Mouse (Mus musculus): ENCODE data around the gene Abcc4. TPM values are rescaled to one million over a fixed set of nuclear protein-coding genes. Genes with fewer than 3 reads are reported as not detected.
"Not testable (repeated sequence)": the region's sequence is repeated elsewhere in the genome, so short reads cannot be mapped to it uniquely, and the experiment has no call there.

Abcc4 gene
- polyA plus RNA-seq, 1 experiment = 6.8 TPM

DNA sequence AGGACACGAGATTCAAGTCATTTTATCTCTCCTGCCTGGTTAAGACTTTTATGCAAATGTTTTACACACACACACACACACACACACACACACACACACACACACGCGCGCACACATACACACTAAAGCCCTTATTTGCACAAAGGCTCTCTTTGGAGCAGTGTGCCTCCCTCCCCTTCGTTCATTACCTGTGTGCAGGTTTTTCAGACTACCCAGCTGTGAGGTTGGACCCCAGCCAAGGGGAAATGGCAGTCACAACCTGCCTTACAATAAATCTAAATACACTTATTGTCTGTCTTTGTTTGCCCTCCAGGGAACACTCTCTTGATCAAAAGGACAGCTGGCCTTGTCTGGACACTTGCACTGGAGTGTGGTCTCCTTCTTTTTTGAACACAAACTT lies 17.4 kb downstream of the Abcc4 start:
- H3K27ac ChIP-seq (ENCODE audit: insufficient read depth, low read length) = no peak overlapping the region
- H3K4me3 ChIP-seq (ENCODE audit: insufficient read depth, low read length) = no peak overlapping the region
- no peaks in the 10 kb centered on the region for H3K4me1 ChIP-seq (ENCODE audit: control insufficient read depth, insufficient read depth, low read length)
- TF ChIP-seq POLR2A (IDR thresholded peaks at IDR 0.05; ENCODE audit: extremely low read depth, insufficient read depth, low read length) (no peak), CTCF (IDR thresholded peaks at IDR 0.05; ENCODE audit: extremely low read depth, insufficient read depth, low read length) (no peak)

DNA sequence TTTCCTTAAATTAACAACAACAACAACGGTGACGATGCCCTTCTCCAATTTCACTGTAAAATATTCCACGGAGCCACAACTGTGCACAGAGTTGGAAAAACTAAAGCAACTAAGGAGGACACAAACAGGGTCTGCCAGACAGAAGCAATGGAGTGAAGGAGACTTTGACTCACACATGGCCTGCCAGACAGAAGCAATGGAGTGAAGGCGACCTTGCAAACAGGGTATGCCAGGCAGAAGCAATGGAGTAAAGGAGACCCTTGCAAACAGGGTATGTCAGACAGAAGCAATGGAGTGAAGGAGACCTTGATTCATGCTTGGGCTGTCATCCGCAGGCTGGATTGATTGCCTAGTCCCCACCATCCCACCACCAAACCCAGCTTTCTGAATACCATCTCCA lies 19.2 kb downstream of the Abcc4 start:
- Histone ChIP-seq H3K4me1 (ENCODE audit: control insufficient read depth, insufficient read depth, low read length) (no peaks in the 10 kb centered on the region), H3K4me3 (ENCODE audit: insufficient read depth, low read length) (no peak overlapping the region), H3K27ac (ENCODE audit: insufficient read depth, low read length) (no peak overlapping the region)
- no peak for TF ChIP-seq POLR2A (IDR thresholded peaks at IDR 0.05; ENCODE audit: extremely low read depth, insufficient read depth, low read length)
- TF ChIP-seq CTCF (IDR thresholded peaks at IDR 0.05; ENCODE audit: extremely low read depth, insufficient read depth, low read length) = no peak

DNA sequence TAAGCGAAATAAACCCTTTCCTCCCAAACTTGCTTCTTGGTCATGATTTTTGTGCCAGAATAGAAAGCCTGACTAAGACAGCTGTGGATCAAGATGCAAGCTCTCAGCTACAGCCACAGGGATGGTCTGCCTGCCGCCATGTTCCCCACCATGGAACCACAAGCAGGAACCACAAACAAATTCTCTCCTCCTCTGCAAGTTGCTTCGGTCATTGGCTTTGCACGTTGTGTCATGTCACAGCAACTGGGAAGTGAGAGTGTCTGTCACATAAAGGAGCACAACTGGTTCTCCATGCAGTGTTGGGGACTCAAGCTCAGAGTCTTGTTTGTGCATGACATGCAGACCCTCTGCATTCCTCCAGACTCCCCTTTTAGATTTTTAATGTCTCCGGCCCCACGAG lies 20.4 kb downstream of the Abcc4 start:
- Histone ChIP-seq H3K27ac (ENCODE audit: insufficient read depth, low read length) (no peak overlapping the region), H3K4me1 (ENCODE audit: control insufficient read depth, insufficient read depth, low read length) (no peaks in the 10 kb centered on the region), H3K4me3 (ENCODE audit: insufficient read depth, low read length) (no peak overlapping the region)
- no peak for TF ChIP-seq POLR2A (IDR thresholded peaks at IDR 0.05; ENCODE audit: extremely low read depth, insufficient read depth, low read length)
- no peak for TF ChIP-seq CTCF (IDR thresholded peaks at IDR 0.05; ENCODE audit: extremely low read depth, insufficient read depth, low read length)

DNA sequence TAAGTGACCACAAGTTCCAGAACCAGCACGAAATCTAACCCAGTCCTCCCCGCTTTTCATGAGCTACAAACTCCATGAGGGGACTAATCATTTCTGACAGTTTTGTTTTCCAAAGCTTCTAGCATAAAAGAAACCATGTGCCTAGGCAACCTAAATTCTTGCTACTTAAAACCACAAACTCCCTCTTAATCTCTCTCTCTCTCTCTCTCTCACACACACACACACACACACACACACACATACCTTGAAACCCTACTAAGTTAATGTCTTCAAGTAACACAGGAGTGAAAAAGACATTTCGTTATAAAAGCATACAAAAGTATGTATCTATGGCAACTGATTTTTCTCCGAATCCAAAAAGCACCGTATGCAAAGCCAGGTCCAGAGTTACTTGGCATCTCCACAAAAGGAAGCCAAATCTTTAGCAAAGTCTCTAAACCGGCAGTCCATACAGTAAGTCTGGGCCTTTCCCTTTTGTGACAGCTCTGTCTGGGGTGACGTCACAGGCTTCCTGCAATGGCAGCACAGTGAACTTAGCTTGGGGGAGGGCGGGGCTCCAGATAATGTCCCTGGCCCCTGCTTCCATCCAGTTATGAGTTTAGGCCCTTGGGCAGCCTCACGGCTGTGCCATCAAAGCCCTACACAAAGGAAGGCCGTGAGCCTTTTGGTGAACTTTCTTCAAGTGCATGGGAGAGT lies 23.5 kb downstream of the Abcc4 start:
- no peaks in the 10 kb centered on the region for H3K4me1 ChIP-seq (ENCODE audit: control insufficient read depth, insufficient read depth, low read length)
- no peak for TF ChIP-seq POLR2A (IDR thresholded peaks at IDR 0.05; ENCODE audit: extremely low read depth, insufficient read depth, low read length)
- no peak for TF ChIP-seq CTCF (IDR thresholded peaks at IDR 0.05; ENCODE audit: extremely low read depth, insufficient read depth, low read length)
- no peak overlapping the region for H3K27ac ChIP-seq (ENCODE audit: insufficient read depth, low read length)
- no peak overlapping the region for H3K4me3 ChIP-seq (ENCODE audit: insufficient read depth, low read length)

DNA sequence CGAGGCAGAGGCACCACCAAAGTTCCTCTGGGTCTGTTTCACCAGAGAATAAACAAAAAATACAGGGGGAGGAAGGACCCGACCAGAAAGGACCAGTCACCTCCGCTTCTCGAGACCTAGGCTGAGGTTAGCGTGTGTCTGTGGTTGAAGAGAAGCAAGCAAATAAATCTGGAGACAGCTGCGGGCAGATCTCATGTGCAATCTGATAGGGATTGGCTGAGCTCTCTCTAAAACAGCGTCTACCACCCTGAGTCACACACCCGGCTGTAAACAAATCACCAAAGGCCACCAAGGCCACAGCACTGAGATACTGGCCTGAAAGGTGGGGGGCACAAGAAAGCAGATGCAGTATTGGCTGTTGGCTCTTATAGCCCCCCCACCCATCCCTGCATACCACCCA lies 24.9 kb downstream of the Abcc4 start:
- H3K4me1 ChIP-seq (ENCODE audit: control insufficient read depth, insufficient read depth, low read length) = no peaks in the 10 kb centered on the region
- H3K4me3 ChIP-seq (ENCODE audit: insufficient read depth, low read length) = no peak overlapping the region
- H3K27ac ChIP-seq (ENCODE audit: insufficient read depth, low read length) = no peak overlapping the region
- TF ChIP-seq POLR2A (IDR thresholded peaks at IDR 0.05; ENCODE audit: extremely low read depth, insufficient read depth, low read length) (no peak), CTCF (IDR thresholded peaks at IDR 0.05; ENCODE audit: extremely low read depth, insufficient read depth, low read length) (no peak)

DNA sequence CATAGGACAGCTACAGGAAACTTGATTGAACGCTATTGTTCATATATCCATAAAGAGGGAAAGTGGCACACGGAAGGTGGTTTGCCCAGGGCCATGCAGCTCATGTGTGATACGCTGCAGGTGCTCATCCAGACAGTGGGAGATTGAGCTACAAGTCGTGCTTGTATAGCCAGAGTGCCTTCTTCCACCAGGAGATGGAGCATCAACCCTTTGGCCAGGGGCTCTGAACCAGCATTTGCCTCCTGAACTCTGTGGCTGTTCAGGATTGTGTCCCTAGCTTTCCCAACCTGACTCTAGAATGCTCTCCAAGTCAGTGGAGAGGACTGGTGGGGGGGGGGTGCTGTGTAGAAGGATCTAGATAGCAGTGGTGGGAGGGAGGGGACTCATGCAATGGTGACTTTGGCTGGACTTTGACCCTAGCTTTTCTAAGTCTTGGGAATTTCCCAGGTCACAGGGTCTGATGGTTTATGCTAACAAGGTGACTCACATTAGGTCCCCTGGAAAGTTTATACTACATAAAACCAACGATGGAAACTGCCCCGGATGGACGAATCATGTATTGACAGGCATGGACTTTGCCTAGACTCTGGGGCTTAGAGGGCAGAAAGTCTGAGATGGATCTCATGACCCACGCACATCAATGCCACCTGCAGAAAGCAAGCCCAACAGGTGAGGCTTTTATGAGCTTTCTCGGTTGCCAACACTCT lies 27.6 kb downstream of the Abcc4 start:
- no peak overlapping the region for H3K27ac ChIP-seq (ENCODE audit: insufficient read depth, low read length)
- TF ChIP-seq CTCF (IDR thresholded peaks at IDR 0.05; ENCODE audit: extremely low read depth, insufficient read depth, low read length) (no peak), POLR2A (IDR thresholded peaks at IDR 0.05; ENCODE audit: extremely low read depth, insufficient read depth, low read length) (no peak)
- no peaks in the 10 kb centered on the region for H3K4me1 ChIP-seq (ENCODE audit: control insufficient read depth, insufficient read depth, low read length)
- H3K4me3 ChIP-seq (ENCODE audit: insufficient read depth, low read length) = no peak overlapping the region

DNA sequence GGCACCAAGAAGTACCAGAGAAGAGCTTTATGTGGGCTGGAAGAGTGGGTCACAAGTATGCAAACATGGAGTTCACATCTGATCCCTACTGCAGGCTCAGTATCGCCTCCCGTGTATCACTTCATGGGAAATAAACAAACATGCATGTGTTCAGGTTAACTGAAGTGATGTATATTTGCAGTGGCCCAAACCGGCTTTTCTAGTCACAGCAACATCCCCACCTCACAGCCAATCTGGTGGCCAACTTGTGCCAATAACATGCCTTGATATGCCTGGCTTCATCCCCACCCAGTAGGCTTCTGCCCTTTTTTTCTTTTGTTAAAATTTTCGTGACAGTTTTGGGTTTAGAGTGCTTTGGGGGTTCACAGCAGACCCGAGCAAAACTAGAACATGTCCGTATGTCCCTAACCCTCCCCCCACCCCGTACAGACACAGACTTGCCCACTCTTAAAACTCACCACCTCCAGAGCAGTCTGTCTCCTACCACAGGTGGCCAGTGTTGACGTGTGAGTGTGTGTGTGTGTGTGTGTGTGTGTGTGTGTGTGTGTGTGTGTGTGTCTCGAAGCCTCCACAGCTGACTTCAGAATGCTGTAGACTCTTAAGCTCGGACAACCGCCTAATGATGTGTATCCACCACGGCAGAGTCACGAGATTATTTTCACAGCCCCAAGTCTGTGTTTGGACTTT lies 29.6 kb downstream of the Abcc4 start:
- TF ChIP-seq POLR2A (IDR thresholded peaks at IDR 0.05; ENCODE audit: extremely low read depth, insufficient read depth, low read length) (no peak), CTCF (IDR thresholded peaks at IDR 0.05; ENCODE audit: extremely low read depth, insufficient read depth, low read length) (no peak)
- no peak overlapping the region for H3K27ac ChIP-seq (ENCODE audit: insufficient read depth, low read length)
- no peak overlapping the region for H3K4me3 ChIP-seq (ENCODE audit: insufficient read depth, low read length)
- no peaks in the 10 kb centered on the region for H3K4me1 ChIP-seq (ENCODE audit: control insufficient read depth, insufficient read depth, low read length)

DNA sequence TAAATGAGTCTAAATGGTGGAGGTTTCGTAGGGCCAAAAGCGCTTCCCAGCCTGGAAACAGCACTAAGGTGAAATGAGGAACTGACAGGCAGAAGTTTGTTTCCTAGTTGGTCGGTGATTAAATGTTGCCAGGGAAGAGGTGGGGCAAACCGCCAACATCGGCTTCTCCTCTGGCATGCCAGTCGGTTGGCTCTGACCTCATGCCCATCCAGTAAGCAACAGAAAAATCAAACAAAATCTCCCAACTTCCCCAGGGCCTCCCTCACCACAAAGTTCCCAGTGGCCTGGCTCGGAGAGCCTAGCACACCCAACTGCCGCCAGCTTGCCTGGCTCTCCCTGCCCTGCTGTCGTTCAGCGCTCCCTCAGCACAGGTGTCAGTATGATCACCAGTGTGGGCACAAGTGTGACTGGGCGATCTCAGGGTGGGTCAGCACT lies 31.3 kb downstream of the Abcc4 start:
- no peak overlapping the region for H3K27ac ChIP-seq (ENCODE audit: insufficient read depth, low read length)
- H3K4me3 ChIP-seq (ENCODE audit: insufficient read depth, low read length) = no peak overlapping the region
- no peaks in the 10 kb centered on the region for H3K4me1 ChIP-seq (ENCODE audit: control insufficient read depth, insufficient read depth, low read length)
- TF ChIP-seq CTCF (IDR thresholded peaks at IDR 0.05; ENCODE audit: extremely low read depth, insufficient read depth, low read length) = no peak

DNA sequence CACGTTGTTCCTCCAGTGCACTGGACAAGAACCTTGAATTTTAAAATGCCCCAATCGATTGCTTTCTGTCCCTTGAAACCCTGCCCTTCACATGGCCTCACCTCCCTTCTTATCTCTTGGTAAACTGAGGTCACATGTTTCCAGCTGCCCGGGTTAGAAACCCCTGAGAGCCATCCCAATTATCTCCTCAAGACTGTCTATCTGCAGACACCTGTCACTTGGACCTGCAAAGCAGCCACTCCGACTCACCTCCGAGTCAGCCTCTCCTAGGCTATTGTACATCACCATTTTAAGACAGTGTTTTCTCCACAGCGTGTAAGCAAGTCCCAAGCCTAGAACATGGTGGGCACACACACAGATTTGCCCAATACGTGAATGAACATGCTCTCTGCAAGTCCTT lies 31.8 kb downstream of the Abcc4 start:
- no peak for TF ChIP-seq CTCF (IDR thresholded peaks at IDR 0.05; ENCODE audit: extremely low read depth, insufficient read depth, low read length)
- no peak for TF ChIP-seq POLR2A (IDR thresholded peaks at IDR 0.05; ENCODE audit: extremely low read depth, insufficient read depth, low read length)
- H3K27ac ChIP-seq (ENCODE audit: insufficient read depth, low read length) = no peak overlapping the region
- H3K4me1 ChIP-seq (ENCODE audit: control insufficient read depth, insufficient read depth, low read length) = no peaks in the 10 kb centered on the region
- H3K4me3 ChIP-seq (ENCODE audit: insufficient read depth, low read length) = no peak overlapping the region

DNA sequence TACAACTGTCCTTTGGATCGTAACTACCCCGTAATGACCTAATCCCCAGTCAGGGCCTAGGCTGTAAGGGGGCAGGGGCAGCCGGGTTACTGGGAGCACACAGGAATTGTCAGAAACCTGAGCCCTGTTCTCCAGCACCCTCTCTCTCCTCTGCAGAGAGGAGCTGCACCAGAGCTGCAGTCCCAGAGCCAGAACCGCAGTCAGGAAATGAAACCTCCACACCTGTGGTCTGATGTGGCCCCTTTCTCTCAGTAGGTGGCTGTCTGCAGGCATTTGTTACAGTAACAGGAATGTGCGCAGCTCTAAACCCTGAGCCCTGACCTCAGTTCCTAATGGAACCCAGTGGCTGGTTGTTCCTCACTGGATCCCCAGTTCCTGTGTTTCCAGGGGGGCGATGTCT lies 32.5 kb downstream of the Abcc4 start:
- Histone ChIP-seq H3K4me1 (ENCODE audit: control insufficient read depth, insufficient read depth, low read length) (no peaks in the 10 kb centered on the region), H3K4me3 (ENCODE audit: insufficient read depth, low read length) (no peak overlapping the region), H3K27ac (ENCODE audit: insufficient read depth, low read length) (no peak overlapping the region)
- TF ChIP-seq POLR2A (IDR thresholded peaks at IDR 0.05; ENCODE audit: extremely low read depth, insufficient read depth, low read length) (no peak), CTCF (IDR thresholded peaks at IDR 0.05; ENCODE audit: extremely low read depth, insufficient read depth, low read length) (no peak)

DNA sequence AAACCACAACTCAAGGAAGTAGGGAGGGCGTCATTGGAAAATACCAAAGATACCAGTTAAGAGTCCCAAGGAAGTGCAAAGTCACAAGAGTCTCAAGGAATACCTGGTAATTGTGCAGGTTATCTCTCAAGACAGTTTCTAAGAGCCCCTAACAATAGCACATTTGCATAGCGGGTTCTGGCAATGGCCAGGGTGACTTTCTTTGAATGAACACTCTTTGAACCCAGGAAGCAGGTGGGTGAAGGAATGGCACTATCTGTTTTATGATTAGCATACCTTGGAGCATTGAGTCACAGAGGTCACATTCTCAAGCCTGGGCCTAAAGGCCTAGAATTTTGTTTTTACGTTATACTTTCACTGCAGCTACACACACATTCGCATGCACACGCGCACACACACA lies 33.1 kb downstream of the Abcc4 start:
- not testable (repeated sequence) for H3K4me1 ChIP-seq (ENCODE audit: control insufficient read depth, insufficient read depth, low read length); H3K4me3 ChIP-seq (ENCODE audit: insufficient read depth, low read length); H3K27ac ChIP-seq (ENCODE audit: insufficient read depth, low read length)
